Mouse (Mus musculus) E14TG2a.4 (cell line): Measurements from ENCODE around the gene Zcwpw1.

Experiments
- CTCF ChIP-seq: conservative IDR thresholded peaks from 2 replicates; pipeline ENCODE4 v1.5.1; 2014; ENCODE audit warnings: low read length
- POU5F1 ChIP-seq: IDR thresholded peaks from 2 replicates; pipeline ENCODE4 v1.6.1; 2014; ENCODE audit warnings: low read length, borderline replicate concordance

DNA sequence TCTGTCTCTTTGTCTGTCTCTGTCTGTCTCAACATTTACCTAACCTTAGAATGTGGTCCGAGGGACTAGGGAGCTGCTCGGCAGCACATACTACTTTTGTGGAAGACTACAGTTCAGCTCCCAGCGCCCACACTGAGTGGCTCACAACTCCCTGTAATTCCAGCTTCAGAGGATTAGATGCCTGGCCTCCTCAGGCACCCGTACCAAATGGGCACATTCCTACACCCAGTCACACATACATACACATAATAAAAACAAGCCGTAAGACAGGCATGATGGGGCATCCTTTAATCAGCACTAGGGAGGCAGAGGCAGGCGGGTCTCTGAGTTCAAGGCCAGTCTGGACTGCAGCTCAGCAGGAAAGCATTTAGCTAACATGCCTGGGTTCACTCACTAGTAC lies 44.8 kb upstream of the Zcwpw1 start:
- no peak for TF ChIP-seq CTCF
- TF ChIP-seq POU5F1, result no peak
